Mouse (Mus musculus): Measurements from ENCODE around the gene Ncbp2. TPM values are rescaled to one million over a fixed set of nuclear protein-coding genes. Genes with fewer than 3 reads are reported as not detected.
"Not testable (repeated sequence)": the region's sequence is repeated elsewhere in the genome, so short reads cannot be mapped to it uniquely, and the experiment has no call there.

Gene Ncbp2
- polyA plus RNA-seq, 1 experiment, result 80.2 TPM

GRCm38 (mm10) chr16:31933751-31934549, 14.4 kb upstream of the Ncbp2 start, which contains the start of gene Pigz:
Gene Pigz (plus strand): TSS chr16:31933851.
- DNase-seq (ENCODE audit: extremely low spot score in 1 of 2, low spot score in 1 of 2), result peak in 1 of 2 experiments; percentile 53

- DNase-seq (ENCODE audit: extremely low spot score in 1 of 2, low spot score in 1 of 2), result no peak
Measured at GRCm38 (mm10) chr16:31934550-31935010, 13.7 kb upstream of the Ncbp2 start.

GRCm38 (mm10) chr16:31935091-31935979, 13.0 kb upstream of the Ncbp2 start:
- DNase-seq (ENCODE audit: extremely low spot score in 1 of 2, low spot score in 1 of 2), result peak in 1 of 2 experiments; percentile 54

GRCm38 (mm10) chr16:31936568-31936967, 11.7 kb upstream of the Ncbp2 start:
- no peak for DNase-seq (ENCODE audit: extremely low spot score in 1 of 2, low spot score in 1 of 2)

DNA sequence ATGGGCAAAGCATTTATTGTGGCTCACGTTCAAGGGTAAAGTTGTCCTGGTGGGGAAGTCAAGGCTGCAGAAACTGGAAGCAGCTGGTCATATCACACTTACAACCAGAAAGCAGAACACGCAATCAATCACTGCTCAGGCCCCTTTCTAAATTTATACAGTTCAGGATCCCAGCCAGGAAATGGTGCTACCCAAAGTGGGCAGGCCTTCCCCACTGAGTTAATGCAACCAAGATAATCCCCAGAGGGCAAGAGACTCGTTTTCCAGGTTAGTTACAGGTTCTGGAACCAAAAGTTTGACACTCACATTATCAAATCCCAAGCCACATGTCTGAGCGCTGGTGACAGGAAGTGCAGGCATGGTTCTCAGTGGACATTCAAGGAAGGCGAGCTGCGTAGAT, 9.5 kb upstream of the Ncbp2 start:
- no peak for DNase-seq (ENCODE audit: extremely low spot score in 1 of 2, low spot score in 1 of 2)

DNA sequence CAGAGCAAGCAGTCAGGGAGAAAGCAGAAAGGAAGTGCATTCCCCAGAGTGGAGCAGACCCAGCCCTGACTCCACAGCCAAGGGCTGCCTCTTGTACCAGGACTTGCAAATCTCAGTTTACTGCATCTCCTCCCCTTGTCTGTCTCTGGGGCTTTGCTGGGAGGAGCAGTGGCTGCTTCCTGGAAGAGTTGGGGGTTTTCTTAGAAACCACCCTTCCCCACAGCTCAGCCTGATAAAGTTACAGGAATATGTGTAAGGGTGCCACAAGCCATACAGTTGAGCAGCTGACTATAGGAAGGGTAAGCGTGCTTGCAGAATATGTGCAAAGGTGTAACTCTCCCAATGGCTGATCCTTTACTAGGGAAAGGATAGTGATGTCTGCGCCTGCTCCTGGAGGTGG, 7.7 kb upstream of the Ncbp2 start:
- no peak for DNase-seq (ENCODE audit: extremely low spot score in 1 of 2, low spot score in 1 of 2)

DNA sequence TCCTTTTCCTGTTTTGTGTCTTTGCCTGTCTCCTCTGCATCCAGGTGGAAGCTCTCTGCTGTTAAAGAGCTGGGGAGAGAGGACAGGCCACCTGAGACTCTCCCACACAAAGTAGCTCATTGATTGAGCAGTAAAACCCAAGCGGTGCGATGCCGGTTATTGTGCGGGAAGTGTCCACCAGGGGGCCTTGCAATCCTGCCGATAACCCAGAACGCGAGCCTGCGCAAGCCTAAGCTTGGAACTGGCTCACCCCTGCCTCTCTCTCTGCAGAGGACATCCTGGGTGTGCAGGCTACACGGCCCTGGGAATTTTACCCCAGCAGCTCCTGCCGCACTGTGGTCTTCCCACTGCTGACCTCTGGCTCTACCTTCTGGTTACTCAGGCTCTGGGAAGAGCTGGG, 4.3 kb upstream of the Ncbp2 start:
- peak in 1 of 2 experiments; percentile 91 for DNase-seq (ENCODE audit: extremely low spot score in 1 of 2, low spot score in 1 of 2)

GRCm38 (mm10) chr16:31944698-31945255, 3.5 kb upstream of the Ncbp2 start:
- DNase-seq (ENCODE audit: extremely low spot score in 1 of 2, low spot score in 1 of 2), result no peak

DNA sequence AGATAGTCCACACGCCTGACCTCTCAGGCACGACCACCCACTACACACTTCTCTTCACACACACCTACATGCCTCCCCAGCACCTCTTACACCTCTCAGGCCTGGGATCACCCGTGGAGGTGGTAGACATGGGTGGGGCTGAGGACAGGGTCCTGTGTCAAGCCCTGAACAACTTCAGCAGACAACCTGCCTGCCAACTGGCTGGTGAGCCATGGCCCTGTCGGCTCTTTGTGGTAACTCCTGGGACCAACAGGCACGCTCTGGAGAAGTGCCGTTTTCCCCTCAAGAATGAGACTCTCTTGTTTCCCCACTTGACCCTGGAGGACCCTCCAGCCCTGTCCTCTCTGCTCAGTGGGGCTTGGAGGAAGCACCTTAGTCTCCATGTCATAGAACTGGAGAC, 2.9 kb upstream of the Ncbp2 start:
- DNase-seq (ENCODE audit: extremely low spot score in 1 of 2, low spot score in 1 of 2), result no peak

GRCm38 (mm10) chr16:31945986-31946385, 2.3 kb upstream of the Ncbp2 start:
- DNase-seq (ENCODE audit: extremely low spot score in 1 of 2, low spot score in 1 of 2), result not testable (repeated sequence)

- DNase-seq (ENCODE audit: extremely low spot score in 1 of 2, low spot score in 1 of 2), result no peak
Measured at GRCm38 (mm10) chr16:31947333-31947732, 980 bp upstream of the Ncbp2 start.

DNA sequence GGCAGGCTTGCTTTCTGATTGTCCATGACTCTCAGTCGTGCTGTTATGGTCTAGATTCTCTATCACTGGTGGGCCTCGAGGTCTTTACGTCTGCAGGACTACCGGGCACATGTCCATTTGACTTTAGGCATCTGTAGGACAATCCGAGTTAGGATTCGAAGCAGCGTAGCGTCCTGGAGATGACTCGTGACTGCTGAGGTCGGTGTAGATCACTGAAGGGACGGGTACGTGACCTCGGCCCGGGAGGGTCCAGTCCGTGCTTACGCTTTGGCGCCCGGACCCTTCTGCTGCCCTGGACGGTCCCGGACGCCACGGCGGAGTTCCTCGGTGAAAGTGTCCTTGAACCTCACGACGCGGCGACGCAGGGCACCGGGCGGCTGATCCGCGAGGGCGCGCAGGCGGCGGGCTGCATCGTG, 404 bp upstream of the Ncbp2 start:
- DNase-seq (ENCODE audit: extremely low spot score in 1 of 2, low spot score in 1 of 2), result peak in 1 of 2 experiments; percentile 27

GRCm38 (mm10) chr16:31963224-31963623, 14.9 kb downstream of the Ncbp2 start:
- peak in 1 of 2 experiments; percentile 56 for DNase-seq (ENCODE audit: extremely low spot score in 1 of 2, low spot score in 1 of 2)

- DNase-seq (ENCODE audit: extremely low spot score in 1 of 2, low spot score in 1 of 2), result no peak
Measured at GRCm38 (mm10) chr16:31975258-31975657, 26.9 kb downstream of the Ncbp2 start.

GRCm38 (mm10) chr16:31979501-31979900, 31.2 kb downstream of the Ncbp2 start:
- no peak for DNase-seq (ENCODE audit: extremely low spot score in 1 of 2, low spot score in 1 of 2)

- DNase-seq (ENCODE audit: extremely low spot score in 1 of 2, low spot score in 1 of 2), result no peak
Measured at GRCm38 (mm10) chr16:31980946-31981345, 32.6 kb downstream of the Ncbp2 start.

GRCm38 (mm10) chr16:31992039-31992438, 43.7 kb downstream of the Ncbp2 start:
- DNase-seq (ENCODE audit: extremely low spot score in 1 of 2, low spot score in 1 of 2), result no peak

DNA sequence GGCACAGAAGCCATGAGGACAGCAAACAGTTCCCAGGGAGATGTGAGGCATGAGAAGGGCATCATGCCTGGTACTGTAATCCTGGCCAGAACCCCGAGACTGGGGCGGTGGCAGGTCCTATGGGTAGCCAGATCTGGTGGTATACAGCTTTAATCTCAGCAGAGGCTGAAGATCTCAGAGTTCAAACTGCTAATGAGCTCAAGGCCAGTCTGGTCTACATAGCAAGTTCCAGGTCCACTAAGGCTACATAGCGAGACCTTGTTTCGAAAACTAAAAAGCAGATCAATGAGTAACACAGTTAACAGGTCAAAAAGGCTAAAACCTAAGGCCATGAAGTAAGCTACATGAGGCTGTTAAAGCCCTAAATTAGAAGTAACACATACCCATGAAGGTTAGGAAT, 44.9 kb downstream of the Ncbp2 start:
- no peak for DNase-seq (ENCODE audit: extremely low spot score in 1 of 2, low spot score in 1 of 2)

GRCm38 (mm10) chr16:31993946-31994345, 45.6 kb downstream of the Ncbp2 start:
- DNase-seq (ENCODE audit: extremely low spot score in 1 of 2, low spot score in 1 of 2), result no peak

GRCm38 (mm10) chr16:31996371-31996770, 48.1 kb downstream of the Ncbp2 start:
- no peak for DNase-seq (ENCODE audit: extremely low spot score in 1 of 2, low spot score in 1 of 2)
